Mouse (Mus musculus) heart, embryonic 12.5 days (tissue): ENCODE measurements around the gene B3glct. TPM values are rescaled to one million over a fixed set of nuclear protein-coding genes. Genes with fewer than 3 reads are reported as not detected.

ENCODE experiments used
- ATAC-seq: fragments of 200-750 bp; cut with Nextera tagmentation; 2 replicates; pipeline ENCODE4 v1.8.0; 2017; ENCODE audit warnings: moderate TSS enrichment, moderate library complexity; ENCODE audit not compliant: insufficient number of reproducible peaks, low FRiP score
- H3K27ac ChIP-seq: fragments of 300-500 bp; sonication (generic); 2 replicates; pipeline ENCODE4 v1.5.1; 2016; ENCODE audit warnings: mild to moderate bottlenecking, moderate library complexity; ENCODE audit not compliant: poor library complexity, severe bottlenecking
- H3K27me3 ChIP-seq: fragments of 300-500 bp; sonication (generic); replicated peaks from 2 replicates; pipeline ENCODE4 v1.6.1; 2016; ENCODE audit warnings: mild to moderate bottlenecking, moderate library complexity
- H3K36me3 ChIP-seq: fragments of 300-500 bp; sonication (generic); 2 replicates; pipeline ENCODE4 v1.6.1; 2016; ENCODE audit warnings: mild to moderate bottlenecking, moderate library complexity
- H3K4me1 ChIP-seq: fragments of 300-500 bp; sonication (generic); replicated peaks from 2 replicates; pipeline ENCODE4 v1.6.1; 2016; ENCODE audit warnings: mild to moderate bottlenecking
- H3K4me2 ChIP-seq: fragments of 300-500 bp; sonication (generic); 2 replicates; pipeline ENCODE4 v1.6.1; 2016; ENCODE audit warnings: mild to moderate bottlenecking, moderate library complexity
- H3K4me3 ChIP-seq: fragments of 300-500 bp; sonication (generic); 2 replicates; pipeline ENCODE4 v1.5.1; 2016; ENCODE audit warnings: mild to moderate bottlenecking
- H3K9ac ChIP-seq: fragments of 300-500 bp; sonication (generic); 2 replicates; pipeline ENCODE4 v1.6.1; 2016; ENCODE audit warnings: mild to moderate bottlenecking, moderate library complexity
- H3K9me3 ChIP-seq: fragments of 300-500 bp; sonication (generic); replicated peaks from 2 replicates; pipeline ENCODE4 v1.6.1; 2016; ENCODE audit warnings: mild to moderate bottlenecking, moderate library complexity
- WGBS: fragments of 180-500 bp; shearing (Covaris S2); methylation state at CpG from one replicate; pipeline ENCODE4 v1.1.7; 2016; 5-methylcytosine and 5-hydroxymethylcytosine counted together
- polyA plus RNA-seq: library from polyadenylated mRNA; unstranded; fragments of >200 nt; fragmentation: Nextera tagmentation; extraction: Ambion mirVana; gene quantifications from 2 replicates; pipeline ENCODE4 v1.2.1, GENCODE M21; 2016

B3glct gene
- polyA plus RNA-seq, 1 experiment from 2014 or later = 12.0 TPM

DNA sequence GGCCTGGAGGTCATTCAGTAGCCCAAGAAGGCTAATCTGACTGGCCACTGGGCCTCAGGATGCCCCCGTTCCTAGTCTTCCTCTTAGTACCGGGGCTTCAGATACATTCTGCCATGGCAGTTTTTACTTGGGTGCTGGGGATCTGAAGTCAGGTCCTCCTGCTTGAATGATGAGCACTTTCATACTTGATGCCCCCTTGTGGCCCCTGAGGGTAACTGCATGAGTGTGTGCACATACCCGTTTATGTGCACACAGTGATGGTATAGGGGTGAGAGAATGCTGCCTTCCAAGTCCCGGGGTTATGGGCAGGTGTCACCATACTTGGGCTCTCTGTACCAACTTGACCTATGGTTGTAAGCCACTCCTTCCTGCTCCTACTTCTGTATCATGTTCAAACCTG lies 33.5 kb downstream of the B3glct start:
- no peak overlapping the region for H3K4me2 ChIP-seq
- 96% methylated on average over 4 of the region's 4 CpGs for WGBS
- peaks cover 8% of the 10 kb centered on the region; the same call in 1 of the 2 replicates for H3K36me3 ChIP-seq
- no peak overlapping the region for H3K9ac ChIP-seq
- H3K4me3 ChIP-seq = no peak overlapping the region
- H3K27me3 ChIP-seq = no peaks in the 10 kb centered on the region
- no peaks in the 10 kb centered on the region for H3K4me1 ChIP-seq
- peaks cover 14% of the 10 kb centered on the region; the same call in 1 of the 2 replicates for H3K9me3 ChIP-seq
- ATAC-seq = no peak
- H3K27ac ChIP-seq = no peak overlapping the region

DNA sequence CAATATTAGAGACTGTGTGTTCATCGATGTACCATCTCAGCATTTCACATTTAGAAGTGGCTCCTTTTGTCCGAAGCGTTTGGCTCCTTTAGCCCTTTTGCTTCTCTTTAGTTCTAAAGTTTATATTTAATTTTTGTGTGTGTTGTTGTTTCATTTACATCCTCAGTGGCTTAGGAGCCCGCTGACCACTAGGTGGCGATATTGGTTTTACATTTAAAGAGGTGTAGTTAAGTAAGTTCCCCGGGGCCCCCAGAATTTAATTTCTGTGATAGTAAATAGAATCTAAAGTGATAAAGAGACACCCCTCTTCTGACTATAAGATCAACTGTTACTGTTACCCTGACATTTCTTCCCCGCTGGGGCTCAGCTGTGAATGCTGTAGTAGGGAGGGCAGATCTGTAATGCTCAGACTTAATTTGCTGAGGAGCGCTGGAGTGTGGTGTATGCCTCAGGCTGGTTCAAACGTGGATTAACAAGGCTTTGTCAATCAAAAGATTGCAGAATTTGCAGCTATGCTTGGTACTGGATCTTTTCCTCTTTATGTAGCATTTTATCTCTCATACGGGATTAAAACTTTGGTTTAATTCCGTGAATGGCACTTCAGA lies 35.2 kb downstream of the B3glct start:
- no peaks in the 10 kb centered on the region for H3K4me1 ChIP-seq
- no peak overlapping the region for H3K9ac ChIP-seq
- peak overlapping the region; percentile 40 for H3K4me3 ChIP-seq
- peaks cover 8% of the 10 kb centered on the region; the same call in 1 of the 2 replicates for H3K36me3 ChIP-seq
- H3K27me3 ChIP-seq = no peaks in the 10 kb centered on the region
- 34% methylated on average over 11 of the region's 11 CpGs for WGBS
- ATAC-seq = no peak
- no peak overlapping the region for H3K27ac ChIP-seq
- H3K4me2 ChIP-seq = peak overlapping the region; percentile 65
- H3K9me3 ChIP-seq = peaks cover 7% of the 10 kb centered on the region; the same call in 1 of the 2 replicates

DNA sequence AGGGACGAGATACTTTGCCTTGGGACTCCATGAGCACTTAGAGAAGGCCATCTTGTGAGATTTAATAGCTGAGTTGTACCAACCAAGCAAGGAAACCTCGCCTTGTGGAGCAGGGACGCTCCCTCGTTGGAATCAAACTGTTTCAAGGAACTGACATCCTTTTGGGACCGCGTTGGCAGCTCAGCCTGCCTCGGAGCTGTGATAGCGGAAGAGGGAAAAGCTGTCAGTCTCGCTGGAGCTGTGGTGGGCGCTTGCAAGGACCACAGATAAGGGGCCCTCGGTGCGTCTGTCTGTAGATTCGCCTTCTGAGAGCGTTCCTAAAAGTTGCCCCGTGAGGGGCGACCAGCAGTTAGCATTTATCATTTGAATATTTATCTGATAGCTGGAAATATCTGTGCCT lies 35.8 kb downstream of the B3glct start:
- Histone ChIP-seq H3K27me3 (no peaks in the 10 kb centered on the region), H3K36me3 (peaks cover 6% of the 10 kb centered on the region; the same call in 1 of the 2 replicates), H3K4me2 (peak overlapping the region; percentile 65), H3K9me3 (peaks cover 5% of the 10 kb centered on the region; the same call in 1 of the 2 replicates), H3K9ac (peak overlapping the region; percentile 16; the same call in 1 of the 2 replicates), H3K4me1 (no peaks in the 10 kb centered on the region), H3K4me3 (peak overlapping the region; percentile 40), H3K27ac (no peak overlapping the region)
- ATAC-seq = no peak
- WGBS = 29% methylated on average over 16 of the region's 16 CpGs

GRCm38 (mm10) chr5:149715571-149716328 lies 37.7 kb downstream of the B3glct start:
- Histone ChIP-seq H3K9me3 (0 out of 2 replicates have a peak, but pooled peaks cover 4% of the 10 kb centered on the region), H3K27me3 (no peaks in the 10 kb centered on the region), H3K4me1 (no peaks in the 10 kb centered on the region), H3K36me3 (0 out of 2 replicates have a peak, but pooled peaks cover 5% of the 10 kb centered on the region), H3K9ac (no peak overlapping the region), H3K27ac (no peak overlapping the region), H3K4me2 (no peak overlapping the region), H3K4me3 (no peak overlapping the region)
- WGBS = 68% methylated on average over 15 of the region's 15 CpGs
- ATAC-seq = no peak

GRCm38 (mm10) chr5:149716329-149716690 lies 38.3 kb downstream of the B3glct start:
- Histone ChIP-seq H3K27ac (no peak overlapping the region), H3K4me1 (no peaks in the 10 kb centered on the region), H3K9me3 (0 out of 2 replicates have a peak, but pooled peaks cover 2% of the 10 kb centered on the region), H3K9ac (no peak overlapping the region), H3K27me3 (no peaks in the 10 kb centered on the region), H3K4me3 (no peak overlapping the region), H3K36me3 (0 out of 2 replicates have a peak, but pooled peaks cover 5% of the 10 kb centered on the region), H3K4me2 (no peak overlapping the region)
- WGBS = 68% methylated on average over 3 of the region's 3 CpGs
- no peak for ATAC-seq

GRCm38 (mm10) chr5:149731776-149732175 lies 53.7 kb downstream of the B3glct start:
- Histone ChIP-seq H3K9me3 (peaks cover 23% of the 10 kb centered on the region), H3K27ac (no peak overlapping the region), H3K4me3 (no peak overlapping the region), H3K9ac (no peak overlapping the region), H3K4me2 (no peak overlapping the region), H3K4me1 (no peaks in the 10 kb centered on the region), H3K36me3 (peaks cover 36% of the 10 kb centered on the region), H3K27me3 (no peaks in the 10 kb centered on the region)
- 83% methylated on average over 8 of the region's 8 CpGs for WGBS
- ATAC-seq = no peak

DNA sequence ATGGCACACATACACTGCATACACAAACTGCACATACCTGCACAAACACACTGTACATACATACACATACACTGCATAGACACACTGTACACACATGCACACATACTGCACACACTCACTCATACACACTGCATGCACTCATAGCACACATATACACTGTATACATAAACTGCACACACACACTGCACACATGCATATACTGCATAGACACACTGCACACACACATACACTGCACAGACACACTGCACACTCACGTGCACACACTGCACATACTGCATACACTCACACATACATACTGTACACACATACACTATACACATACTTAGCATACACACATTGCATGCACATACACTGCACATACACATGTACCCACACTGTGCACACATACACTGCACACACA lies 59.2 kb downstream of the B3glct start:
- no peak overlapping the region for H3K27ac ChIP-seq
- H3K36me3 ChIP-seq = peaks cover 31% of the 10 kb centered on the region
- WGBS = 85% methylated on average over 1 of the region's 1 CpGs

DNA sequence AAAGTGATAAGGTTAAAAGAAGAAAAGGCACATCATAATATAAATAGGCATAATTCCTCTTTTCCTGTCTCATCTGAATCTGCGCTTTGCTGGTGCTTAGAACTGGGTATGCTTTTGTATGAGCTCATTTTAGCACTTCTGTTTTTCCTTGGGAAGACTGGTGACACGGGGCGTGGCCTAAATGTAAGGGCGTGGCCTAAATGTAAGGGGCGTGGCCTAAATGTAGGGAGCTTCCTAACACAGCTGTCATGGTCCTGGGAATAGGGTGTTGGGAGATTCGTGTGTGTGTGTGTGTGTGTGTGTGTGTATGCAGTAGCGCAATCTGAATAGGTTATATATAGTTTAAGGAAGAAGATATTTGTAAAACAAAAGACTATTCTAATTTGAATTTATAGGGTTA lies 62.1 kb downstream of the B3glct start:
- ATAC-seq = no peak
- no peak overlapping the region for H3K4me2 ChIP-seq
- H3K36me3 ChIP-seq = peaks cover 17% of the 10 kb centered on the region
- 85% methylated on average over 7 of the region's 7 CpGs for WGBS
- no peak overlapping the region for H3K4me3 ChIP-seq
- no peak overlapping the region for H3K9ac ChIP-seq
- H3K9me3 ChIP-seq = peaks cover 7% of the 10 kb centered on the region
- no peaks in the 10 kb centered on the region for H3K4me1 ChIP-seq
- no peak overlapping the region for H3K27ac ChIP-seq
- no peaks in the 10 kb centered on the region for H3K27me3 ChIP-seq

More for the DNA sequence above, 59.2 kb downstream of the B3glct start:
- Histone ChIP-seq H3K4me1 (no peaks in the 10 kb centered on the region), H3K9me3 (peaks cover 15% of the 10 kb centered on the region), H3K4me2 (no peak overlapping the region), H3K4me3 (no peak overlapping the region), H3K27me3 (no peaks in the 10 kb centered on the region), H3K9ac (no peak overlapping the region)
- ATAC-seq = no peak

DNA sequence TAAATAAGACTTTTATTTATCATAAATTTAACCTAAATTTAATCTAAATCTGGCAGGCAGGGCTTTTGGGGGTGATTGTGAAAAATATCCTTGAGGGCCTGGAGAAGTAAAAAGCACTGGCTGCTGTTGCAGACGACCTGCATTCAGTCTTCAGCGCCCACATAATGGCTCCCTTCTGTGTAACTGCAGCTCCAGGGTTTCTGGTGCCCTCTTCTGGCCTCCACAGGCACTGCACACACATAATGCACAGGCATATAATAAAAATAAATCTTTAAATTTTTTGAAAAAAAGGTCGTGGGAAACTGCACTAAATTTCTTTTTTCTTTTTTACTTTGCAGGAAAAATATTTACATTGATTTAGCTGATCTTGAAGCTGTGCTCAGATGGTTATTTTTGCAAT lies 62.7 kb downstream of the B3glct start:
- Histone ChIP-seq H3K4me3 (no peak overlapping the region), H3K4me1 (no peaks in the 10 kb centered on the region), H3K36me3 (peaks cover 17% of the 10 kb centered on the region), H3K27me3 (no peaks in the 10 kb centered on the region), H3K9ac (no peak overlapping the region), H3K4me2 (no peak overlapping the region), H3K27ac (no peak overlapping the region), H3K9me3 (peaks cover 9% of the 10 kb centered on the region)
- ATAC-seq = no peak
- 73% methylated on average over 3 of the region's 3 CpGs for WGBS

- no peak overlapping the region for H3K27ac ChIP-seq
- no peak overlapping the region for H3K4me2 ChIP-seq
- H3K9me3 ChIP-seq = peaks cover 9% of the 10 kb centered on the region
- no peaks in the 10 kb centered on the region for H3K27me3 ChIP-seq
- H3K4me1 ChIP-seq = no peaks in the 10 kb centered on the region
- ATAC-seq = no peak
- peaks cover 18% of the 10 kb centered on the region for H3K36me3 ChIP-seq
- H3K4me3 ChIP-seq = no peak overlapping the region
- WGBS = 88% methylated on average over 9 of the region's 9 CpGs
- H3K9ac ChIP-seq = no peak overlapping the region
These were observed 64.3 kb downstream of the B3glct start for GRCm38 (mm10) chr5:149742286-149742685.

GRCm38 (mm10) chr5:149745079-149745478 lies 67.0 kb downstream of the B3glct start:
- Histone ChIP-seq H3K4me3 (no peak overlapping the region), H3K9ac (no peak overlapping the region), H3K4me2 (no peak overlapping the region), H3K4me1 (no peaks in the 10 kb centered on the region), H3K27ac (no peak overlapping the region), H3K9me3 (peaks cover 8% of the 10 kb centered on the region), H3K27me3 (no peaks in the 10 kb centered on the region), H3K36me3 (peaks cover 11% of the 10 kb centered on the region; the same call in 1 of the 2 replicates)
- WGBS = 86% methylated on average over 9 of the region's 9 CpGs
- no peak for ATAC-seq
